Mouse (Mus musculus) brain, embryonic 14.5 days (tissue): ENCODE measurements around the gene 1700069L16Rik. TPM values are rescaled to one million over a fixed set of nuclear protein-coding genes. Genes with fewer than 3 reads are reported as not detected.

Experiments used
- DNase-seq: peaks from one replicate; pipeline ENCODE4 v3.0.0-alpha.2; 2011; ENCODE audit warnings: low read depth
- CTCF ChIP-seq: fragments of 200-500 bp; IDR thresholded peaks from 2 replicates; pipeline ENCODE4 v1.5.1; 2012; ENCODE audit warnings: inconsistent platforms, mild to moderate bottlenecking, moderate library complexity, borderline replicate concordance; ENCODE audit not compliant: insufficient read depth, insufficient read length; ENCODE audit errors: extremely low read depth
- POLR2A ChIP-seq: fragments of 200-500 bp; IDR thresholded peaks from 2 replicates; pipeline ENCODE4 v1.6.1; 2012; ENCODE audit warnings: mild to moderate bottlenecking, inconsistent platforms, borderline replicate concordance; ENCODE audit not compliant: poor library complexity, insufficient read depth, insufficient read length, severe bottlenecking; ENCODE audit errors: extremely low read depth
- polyA plus RNA-seq: library from polyadenylated mRNA; depleted of rRNA; stranded (reverse); fragments of >200 nt; gene quantifications from 2 replicates; pipeline ENCODE4 v1.2.3, GENCODE M21; 2012

Gene 1700069L16Rik
- polyA plus RNA-seq, 1 experiment: not detected

DNA sequence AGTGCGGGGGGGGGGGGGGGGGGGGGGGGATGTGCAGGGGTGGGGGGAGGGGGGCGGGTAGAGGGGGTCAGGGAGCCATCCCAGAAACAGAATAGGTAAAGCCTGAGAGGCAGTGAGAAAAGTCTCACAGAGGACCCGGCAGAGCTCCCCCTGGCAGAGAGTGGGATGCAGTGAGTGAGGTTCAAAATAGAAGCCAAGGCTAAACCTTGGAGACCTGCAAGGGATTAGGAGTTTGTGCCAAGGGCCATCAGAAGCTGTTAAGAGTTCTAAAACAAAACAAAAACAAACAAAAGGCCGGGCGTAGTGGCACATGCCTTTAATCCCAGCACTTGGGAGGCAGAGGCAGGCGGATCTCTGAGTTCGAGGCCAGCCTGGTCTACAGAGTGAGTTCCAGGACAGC, 47.0 kb downstream of the 1700069L16Rik start:
- no peak for TF ChIP-seq CTCF
- no peak for TF ChIP-seq POLR2A

GRCm38 (mm10) chr5:113674851-113675250, 49.7 kb downstream of the 1700069L16Rik start:
- no peak for TF ChIP-seq CTCF
- TF ChIP-seq POLR2A: no peak
- no peak for DNase-seq

More for the DNA sequence above, 47.0 kb downstream of the 1700069L16Rik start:
- DNase-seq: no peak

DNA sequence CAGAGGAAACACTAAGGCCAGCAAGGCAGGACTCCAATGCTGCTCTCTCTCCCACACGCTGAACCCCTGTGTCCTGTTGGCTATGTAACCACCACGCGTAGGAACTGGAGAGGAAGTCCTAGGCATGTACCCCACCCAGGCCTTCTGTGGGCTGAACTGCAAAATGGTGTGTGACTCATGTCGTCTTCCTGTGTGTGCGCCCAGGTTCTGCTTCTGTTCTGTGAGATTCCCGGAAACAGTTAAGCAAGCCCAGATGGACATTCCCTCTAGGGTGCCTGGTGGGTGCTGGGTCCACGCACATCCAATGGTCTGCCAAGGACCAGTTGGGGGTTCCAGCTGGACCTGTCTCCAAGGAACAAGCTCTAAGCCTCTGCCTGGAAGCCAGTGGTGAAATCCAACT, 52.1 kb downstream of the 1700069L16Rik start:
- no peak for DNase-seq
- TF ChIP-seq POLR2A (no peak), CTCF (no peak)

GRCm38 (mm10) chr5:113670597-113670996, 54.0 kb downstream of the 1700069L16Rik start:
- TF ChIP-seq POLR2A: no peak
- DNase-seq: no peak

- no peak for DNase-seq
- no peak for TF ChIP-seq POLR2A
- TF ChIP-seq CTCF: no peak
Observed at GRCm38 (mm10) chr5:113670110-113670509, 54.5 kb downstream of the 1700069L16Rik start.

GRCm38 (mm10) chr5:113664629-113665195, 59.9 kb downstream of the 1700069L16Rik start:
- no peak for DNase-seq
- TF ChIP-seq POLR2A (no peak), CTCF (no peak)

DNA sequence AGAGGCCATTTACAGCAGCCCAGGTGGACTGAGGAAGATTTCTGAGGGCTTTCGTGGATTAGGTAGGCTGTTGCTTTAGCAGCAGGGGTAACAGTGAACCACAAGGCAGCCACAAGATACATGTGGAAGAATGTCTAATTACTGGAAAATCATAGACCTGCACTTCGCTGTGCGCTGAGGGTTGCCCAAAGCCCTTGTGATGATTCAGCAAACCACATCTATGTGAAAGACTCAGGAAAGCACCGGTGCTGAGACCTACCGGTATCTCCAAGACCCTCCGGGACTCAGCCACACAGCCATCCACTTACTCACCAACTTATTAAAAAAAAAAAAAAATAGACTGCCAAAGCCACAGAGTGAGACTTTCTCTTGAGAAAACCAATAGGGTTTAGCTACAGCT, 60.4 kb downstream of the 1700069L16Rik start:
- no peak for DNase-seq
- TF ChIP-seq POLR2A (no peak), CTCF (no peak)

DNA sequence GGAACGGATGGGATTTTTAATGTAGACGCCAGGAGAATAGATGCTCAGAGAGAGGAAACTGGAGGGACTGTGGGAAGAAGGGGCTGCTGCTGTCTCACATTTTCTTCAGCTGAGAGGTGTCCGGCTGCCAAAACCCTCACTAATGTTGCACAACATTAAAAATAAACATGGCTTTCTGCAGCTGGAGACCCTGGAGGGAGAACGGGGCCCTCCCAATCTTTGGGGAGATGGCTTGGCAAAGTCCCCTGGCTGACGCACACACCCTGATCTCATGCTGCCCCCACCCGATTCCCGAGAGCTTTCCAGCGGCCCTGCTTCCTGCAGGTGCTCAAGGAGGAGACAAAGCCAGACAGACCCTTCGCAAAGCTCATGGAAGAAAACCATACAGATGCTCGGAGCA, 63.7 kb downstream of the 1700069L16Rik start:
- no peak for TF ChIP-seq POLR2A
- TF ChIP-seq CTCF: no peak
- DNase-seq: peak; percentile 23

GRCm38 (mm10) chr5:113654821-113655220, 69.8 kb downstream of the 1700069L16Rik start:
- no peak for TF ChIP-seq CTCF
- no peak for TF ChIP-seq POLR2A
- no peak for DNase-seq

DNA sequence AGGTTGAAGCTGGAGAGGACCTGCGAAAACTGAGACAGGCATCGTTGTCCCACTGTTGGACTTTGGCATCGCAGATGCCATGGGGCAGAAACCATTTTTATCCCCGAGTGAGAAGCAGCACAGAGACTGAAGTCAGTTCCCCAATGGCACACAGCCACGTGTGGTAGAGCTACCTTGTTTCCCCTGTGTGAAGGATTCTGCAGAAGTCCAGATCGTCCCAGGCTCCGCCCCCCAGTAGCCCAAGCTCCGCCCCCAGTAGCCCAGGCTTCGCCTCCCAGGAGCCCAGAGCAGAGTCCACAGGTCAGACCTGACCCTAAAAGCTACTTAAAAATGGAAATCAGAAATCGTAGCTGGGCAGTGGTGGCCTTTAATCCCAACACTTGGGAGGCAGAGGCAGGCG, 70.4 kb downstream of the 1700069L16Rik start:
- no peak for TF ChIP-seq POLR2A
- TF ChIP-seq CTCF: no peak
- no peak for DNase-seq

- TF ChIP-seq CTCF: no peak
- no peak for TF ChIP-seq POLR2A
- no peak for DNase-seq
Observed at GRCm38 (mm10) chr5:113652215-113652614, 72.4 kb downstream of the 1700069L16Rik start.

DNA sequence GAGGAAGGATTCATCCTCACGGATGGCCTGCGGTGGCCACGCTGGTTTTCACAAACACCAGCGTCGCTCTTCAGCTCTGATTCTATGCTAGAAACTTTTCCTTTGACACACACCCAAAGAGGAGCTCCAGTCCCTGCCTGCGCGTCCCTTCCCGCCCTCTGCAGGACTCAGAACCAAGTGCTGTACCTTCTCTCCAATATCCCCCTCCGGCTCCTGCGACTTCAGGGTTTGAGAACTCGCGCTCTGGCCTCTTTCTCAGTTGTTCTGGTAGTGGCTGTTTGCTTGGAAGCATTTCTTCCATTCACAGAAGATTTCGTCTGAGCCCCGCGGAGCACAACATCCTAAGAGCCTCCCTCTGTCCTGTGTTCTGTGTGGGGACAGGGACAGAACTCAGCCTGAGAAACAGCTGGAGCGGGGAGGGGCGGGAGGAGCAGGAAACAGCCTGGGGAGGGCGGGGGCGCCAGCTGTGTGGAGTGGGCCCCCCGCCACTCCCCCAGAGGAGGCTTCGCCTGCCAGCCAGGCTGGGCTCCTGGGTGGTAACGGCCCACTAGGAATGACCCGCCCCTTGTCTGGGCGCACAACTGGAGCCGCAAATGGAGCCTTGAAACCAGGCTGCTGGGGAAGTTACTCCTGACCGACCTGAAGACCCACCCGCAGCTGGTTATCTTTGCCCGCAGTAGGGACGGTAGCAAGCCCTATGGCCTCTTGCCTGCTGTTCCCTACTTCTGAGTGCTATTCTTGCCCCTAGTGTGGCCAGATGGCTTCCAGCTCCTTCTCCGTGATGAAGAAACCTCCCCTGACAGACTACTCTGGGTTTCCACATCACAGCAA, 74.3 kb downstream of the 1700069L16Rik start, which contains the start of gene Cmklr1:
Cmklr1 (minus strand) TSS at position 392 of the 831 bp plus-strand sequence.
- no peak for DNase-seq
- TF ChIP-seq CTCF (no peak), POLR2A (no peak)

- DNase-seq: no peak
- TF ChIP-seq POLR2A (no peak), CTCF (no peak)
Observed at GRCm38 (mm10) chr5:113648647-113649211, 75.8 kb downstream of the 1700069L16Rik start.

DNA sequence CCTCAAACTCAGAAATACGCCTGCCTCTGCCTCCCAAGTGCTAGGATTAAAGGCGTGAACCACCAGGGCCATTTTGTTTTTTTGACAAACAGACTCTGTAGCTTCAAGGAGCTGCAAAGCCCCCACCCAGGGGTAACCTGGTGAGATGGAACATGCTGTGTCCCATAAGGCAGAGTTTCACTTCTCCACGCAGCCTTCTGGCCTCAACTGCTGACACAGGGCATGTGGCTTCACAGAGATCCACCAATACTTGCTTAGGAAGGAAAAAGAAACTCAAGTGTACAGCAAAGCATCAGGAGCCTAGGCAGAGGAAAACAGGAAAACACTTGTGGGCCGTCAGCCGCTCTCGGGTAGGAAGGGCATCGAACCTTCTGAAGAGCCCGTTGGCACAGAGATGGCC, 77.4 kb downstream of the 1700069L16Rik start:
- no peak for TF ChIP-seq POLR2A
- no peak for TF ChIP-seq CTCF

DNA sequence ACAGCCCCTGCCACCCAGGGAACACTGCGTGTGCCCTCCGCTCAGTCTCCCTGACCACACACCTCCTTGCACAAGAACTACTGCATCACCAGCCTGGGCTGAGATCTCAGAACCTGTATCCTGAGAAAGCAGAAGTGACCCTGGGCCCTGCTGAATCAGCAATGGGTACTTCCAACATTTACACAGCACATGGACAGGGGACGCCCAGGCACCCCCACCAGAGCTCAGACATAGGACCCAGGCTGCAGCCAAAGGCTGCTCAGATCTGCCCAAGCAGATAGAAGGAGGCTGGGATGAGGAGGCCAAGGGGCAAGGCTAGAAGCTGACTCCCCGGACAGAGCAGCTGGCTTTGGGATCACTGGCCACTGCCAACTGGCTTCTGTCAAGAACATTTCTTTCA, 80.1 kb downstream of the 1700069L16Rik start:
- TF ChIP-seq CTCF (no peak), POLR2A (no peak)
- DNase-seq: no peak

More for the DNA sequence above, 77.4 kb downstream of the 1700069L16Rik start:
- DNase-seq: no peak
